Mouse (Mus musculus) embryo, embryonic 11.5 days (tissue): ENCODE data around the gene Tead3.

Experiments used
- DNase-seq: peaks from one replicate; pipeline ENCODE4 v3.0.0-alpha.2; 2012; ENCODE audit warnings: low read depth, low spot score

The Tead3 gene

DNA sequence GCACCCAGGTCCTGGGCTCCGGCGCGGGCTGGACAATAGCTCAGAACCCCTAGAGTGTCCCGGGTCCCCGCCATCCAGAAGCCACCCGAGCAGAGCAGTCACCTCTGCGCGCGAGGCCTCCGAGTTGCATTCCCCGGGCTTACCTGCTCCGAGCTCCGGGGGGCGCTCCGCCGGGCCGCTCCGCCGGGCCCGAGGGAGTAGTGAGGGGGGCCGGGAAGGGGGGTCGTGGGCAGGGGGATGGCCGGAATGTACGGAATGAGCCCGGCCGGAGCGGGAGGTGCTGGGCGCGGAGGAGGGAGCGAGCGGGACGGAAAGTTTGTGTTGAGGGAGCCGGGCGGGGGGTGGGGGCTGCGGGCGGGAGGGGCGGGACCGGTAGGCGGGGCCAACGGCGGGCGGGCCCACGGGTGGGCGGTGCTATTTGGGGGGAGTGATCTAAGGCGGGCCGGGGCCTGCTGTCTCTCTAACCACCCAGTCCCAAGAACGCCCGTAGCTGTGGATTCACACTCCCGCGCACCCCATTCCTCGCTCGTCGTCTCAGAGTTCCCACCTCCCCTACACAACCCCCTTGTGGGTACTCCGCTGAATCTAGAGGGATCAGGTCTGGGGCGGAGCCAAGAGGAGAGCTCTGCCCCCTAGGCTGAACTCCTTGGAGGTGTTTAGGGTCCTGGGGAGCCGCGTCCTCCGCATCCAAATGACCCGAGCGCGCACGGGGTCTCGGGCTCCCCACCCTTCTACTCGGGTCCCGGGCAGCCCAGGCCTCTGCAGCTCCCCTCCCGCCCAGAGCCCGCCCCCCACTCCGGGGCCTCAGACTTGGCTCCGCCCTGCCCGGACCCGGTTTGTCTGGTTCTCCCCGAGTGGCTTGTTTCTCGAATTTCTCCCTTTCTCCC is at the start of gene Tead3:
Tead3 (minus strand) TSS at position 352 of the 887 bp plus-strand sequence.
- DNase-seq = peak; percentile 60

DNA sequence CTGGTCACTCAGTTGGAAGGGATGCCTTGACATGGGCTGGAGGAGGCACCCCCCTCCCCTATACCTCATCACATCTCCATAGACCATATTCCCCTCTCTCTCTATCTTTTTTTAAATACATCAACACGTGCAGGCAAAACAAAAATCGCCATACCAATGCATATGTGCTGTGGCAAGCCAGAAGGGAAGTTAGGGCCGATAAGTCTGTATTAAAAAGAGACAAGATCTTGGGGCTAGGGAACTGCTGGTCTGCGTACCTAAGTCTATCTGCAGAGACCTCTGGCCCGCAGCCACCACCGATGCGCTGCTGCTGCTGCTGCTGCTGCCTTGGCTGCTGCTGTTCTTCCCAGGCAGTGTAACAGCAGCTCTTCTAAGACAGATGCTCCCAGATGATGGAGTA is 44.4 kb upstream of the Tead3 start:
- no peak for DNase-seq

DNA sequence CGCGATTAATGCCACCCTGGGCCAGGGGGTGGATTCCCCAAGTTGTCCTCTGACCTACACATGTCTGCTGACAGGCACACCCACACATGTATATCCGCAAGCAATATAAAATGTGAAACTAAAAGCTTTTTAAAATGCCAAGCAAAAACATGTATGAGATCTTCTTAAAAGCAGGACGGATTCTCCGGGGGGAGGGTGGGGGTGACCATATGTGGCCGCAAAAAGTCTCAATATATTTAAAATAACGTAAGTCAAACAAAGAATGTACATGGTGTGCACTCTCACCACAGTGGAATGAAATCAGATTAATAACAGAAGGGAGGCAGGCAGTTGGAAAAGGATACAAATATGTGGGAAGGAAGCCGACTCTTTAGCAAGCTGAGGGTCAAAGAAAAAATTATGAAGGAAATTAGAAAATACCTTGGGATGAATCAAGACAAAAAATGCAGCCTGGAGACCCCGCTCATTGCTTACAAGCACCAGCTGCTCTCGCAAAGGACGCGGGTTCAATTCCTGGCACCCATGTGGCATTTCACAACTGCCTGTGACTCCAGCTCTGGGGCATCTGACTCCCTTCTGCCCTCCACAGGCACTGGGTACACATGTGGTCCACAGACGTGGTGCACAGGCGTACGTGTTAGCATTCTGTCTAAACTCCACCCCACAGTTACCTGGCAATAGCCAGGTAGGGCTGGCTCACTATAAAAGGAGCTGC is 43.6 kb upstream of the Tead3 start:
- no peak for DNase-seq

DNA sequence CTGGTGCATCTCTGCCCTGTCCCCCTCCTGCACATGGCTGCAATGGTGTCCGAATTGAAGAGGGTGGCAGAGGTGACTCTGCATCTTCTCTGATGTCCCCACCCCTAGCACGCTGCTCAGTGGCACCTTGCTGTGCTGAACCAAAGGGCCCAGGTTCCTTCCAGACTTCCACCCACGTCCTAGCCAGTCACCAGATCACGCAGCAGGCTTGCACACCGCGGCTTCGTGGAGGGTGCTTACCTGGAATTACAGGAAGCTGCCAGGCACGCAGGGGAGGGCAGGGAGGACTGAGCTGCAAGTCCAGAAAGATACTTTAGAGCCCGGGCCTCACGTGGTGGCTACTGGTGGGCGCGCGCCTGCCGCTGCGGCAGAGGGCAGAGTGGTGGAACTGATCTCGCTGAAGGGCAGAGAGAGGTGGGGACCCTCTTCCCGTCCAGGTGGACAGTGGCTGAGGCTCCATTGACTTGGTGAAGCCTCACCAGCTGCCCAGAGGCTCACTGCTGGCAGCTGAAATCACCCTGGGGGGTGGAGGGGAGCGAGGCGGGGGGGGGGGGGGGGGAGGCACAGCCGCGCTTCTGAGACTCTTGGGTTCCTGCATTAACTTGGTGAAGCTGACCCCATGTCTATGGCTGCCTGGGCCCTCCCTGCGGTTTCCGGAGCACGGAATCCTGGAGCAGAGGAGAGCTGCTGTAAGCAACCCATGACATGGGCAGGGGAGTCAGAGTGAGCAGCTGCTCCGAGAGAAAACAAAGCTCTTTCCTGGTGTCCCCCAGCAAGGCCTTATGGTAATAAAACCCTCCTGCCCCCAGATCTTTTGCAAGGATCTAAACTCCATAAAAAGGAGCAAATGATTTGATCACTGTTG is 41.2 kb upstream of the Tead3 start:
- DNase-seq = no peak

GRCm38 (mm10) chr17:28388534-28388933 is 37.9 kb upstream of the Tead3 start:
- no peak for DNase-seq

- DNase-seq = peak; percentile 77
Measured at GRCm38 (mm10) chr17:28386150-28386905, 35.7 kb upstream of the Tead3 start.

DNA sequence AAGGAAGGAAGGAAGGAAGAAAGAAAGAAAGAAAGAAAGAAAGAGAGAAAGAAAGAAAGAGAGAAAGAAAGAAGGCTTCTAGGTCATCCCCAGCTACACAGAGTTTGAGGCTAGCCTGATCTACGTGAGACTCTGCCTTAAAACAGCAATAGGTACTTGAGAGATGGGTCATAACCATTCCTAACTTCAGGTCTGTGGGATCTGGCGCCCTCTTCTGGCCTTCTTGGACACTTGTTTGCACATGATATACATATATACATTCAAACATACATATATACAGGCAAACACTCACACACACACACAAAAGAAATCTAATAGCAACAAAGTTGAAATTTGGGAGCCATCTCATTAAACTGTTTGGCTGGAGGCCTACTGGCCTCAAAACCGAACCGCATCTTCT is 33.7 kb upstream of the Tead3 start:
- no peak for DNase-seq

DNA sequence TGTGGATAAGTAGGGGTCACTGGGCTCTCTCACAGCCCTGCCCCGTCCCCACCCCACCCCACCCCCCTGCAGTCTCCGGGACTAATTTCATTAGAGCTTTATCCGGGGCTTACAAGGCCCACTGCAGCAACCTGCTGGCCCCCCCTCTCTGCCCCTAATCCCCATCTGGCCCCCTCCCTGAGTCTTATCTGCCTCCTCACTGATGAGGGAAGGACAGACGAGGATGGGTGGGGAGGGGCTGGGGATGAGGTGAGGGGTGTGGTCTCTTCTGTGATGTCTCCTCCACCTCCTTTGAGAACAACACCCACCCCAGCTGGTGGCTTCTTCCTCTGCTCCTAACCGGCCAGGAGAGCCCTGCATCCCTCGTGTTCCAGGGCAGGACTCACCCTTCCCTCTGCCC is 29.6 kb upstream of the Tead3 start:
- DNase-seq = no peak

DNA sequence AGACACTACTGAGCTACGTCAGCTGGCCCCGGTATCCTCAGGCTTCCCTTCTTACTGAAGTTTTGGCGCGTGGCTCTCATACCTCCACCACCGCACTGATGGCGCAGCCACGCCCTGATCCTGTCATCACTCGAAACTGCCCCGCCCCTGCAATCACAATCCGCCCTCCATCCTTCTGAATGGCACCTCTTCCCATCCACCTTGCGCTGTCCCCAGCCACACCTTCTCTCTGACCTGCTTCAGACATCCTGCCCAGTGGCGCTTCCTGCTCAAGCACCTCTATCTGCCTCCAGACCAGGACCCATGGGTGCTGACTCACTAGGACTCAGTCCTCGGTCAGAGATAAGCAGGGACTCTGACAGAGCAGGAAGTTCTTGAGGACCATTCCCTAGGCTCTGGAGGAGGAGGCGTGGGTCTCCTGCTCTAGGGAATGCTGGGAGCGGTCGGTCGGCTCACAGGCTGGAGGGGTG is 25.0 kb upstream of the Tead3 start:
- no peak for DNase-seq

- no peak for DNase-seq
Measured at GRCm38 (mm10) chr17:28374494-28374893, 23.9 kb upstream of the Tead3 start.

- DNase-seq = no peak
Measured at GRCm38 (mm10) chr17:28373821-28374220, 23.2 kb upstream of the Tead3 start.

- DNase-seq = no peak
Measured at GRCm38 (mm10) chr17:28371941-28372340, 21.3 kb upstream of the Tead3 start.

GRCm38 (mm10) chr17:28371286-28371685 is 20.7 kb upstream of the Tead3 start:
- no peak for DNase-seq

GRCm38 (mm10) chr17:28369056-28369455 is 18.4 kb upstream of the Tead3 start:
- DNase-seq = no peak

GRCm38 (mm10) chr17:28368449-28368848 is 17.8 kb upstream of the Tead3 start:
- DNase-seq = no peak

GRCm38 (mm10) chr17:28365122-28365521 is 14.5 kb upstream of the Tead3 start, which contains the start of gene Tulp1:
Tulp1 (minus strand) TSS chr17:28365222.
- DNase-seq = no peak

DNA sequence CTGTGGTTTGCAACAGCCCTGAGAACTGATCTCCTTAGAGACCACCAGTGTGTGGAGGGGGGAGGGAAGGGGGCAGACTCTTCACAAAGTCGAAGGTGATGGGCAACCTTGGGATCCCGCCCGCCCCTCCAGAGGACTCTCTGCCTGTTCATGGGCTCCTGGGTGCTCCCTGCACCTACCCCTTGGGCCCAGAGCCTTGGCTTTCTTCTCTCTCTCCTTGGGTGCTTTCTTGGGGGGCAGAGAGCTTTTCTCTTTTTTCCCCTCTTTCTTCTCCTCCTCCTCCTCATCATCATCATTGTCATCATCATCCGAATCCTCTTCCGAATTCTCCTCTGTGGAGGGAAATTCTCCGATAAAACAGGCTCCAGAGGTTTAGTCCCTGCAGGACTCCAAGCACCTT is 12.9 kb upstream of the Tead3 start:
- DNase-seq = no peak

GRCm38 (mm10) chr17:28362653-28363292 is 12.2 kb upstream of the Tead3 start:
- no peak for DNase-seq

DNA sequence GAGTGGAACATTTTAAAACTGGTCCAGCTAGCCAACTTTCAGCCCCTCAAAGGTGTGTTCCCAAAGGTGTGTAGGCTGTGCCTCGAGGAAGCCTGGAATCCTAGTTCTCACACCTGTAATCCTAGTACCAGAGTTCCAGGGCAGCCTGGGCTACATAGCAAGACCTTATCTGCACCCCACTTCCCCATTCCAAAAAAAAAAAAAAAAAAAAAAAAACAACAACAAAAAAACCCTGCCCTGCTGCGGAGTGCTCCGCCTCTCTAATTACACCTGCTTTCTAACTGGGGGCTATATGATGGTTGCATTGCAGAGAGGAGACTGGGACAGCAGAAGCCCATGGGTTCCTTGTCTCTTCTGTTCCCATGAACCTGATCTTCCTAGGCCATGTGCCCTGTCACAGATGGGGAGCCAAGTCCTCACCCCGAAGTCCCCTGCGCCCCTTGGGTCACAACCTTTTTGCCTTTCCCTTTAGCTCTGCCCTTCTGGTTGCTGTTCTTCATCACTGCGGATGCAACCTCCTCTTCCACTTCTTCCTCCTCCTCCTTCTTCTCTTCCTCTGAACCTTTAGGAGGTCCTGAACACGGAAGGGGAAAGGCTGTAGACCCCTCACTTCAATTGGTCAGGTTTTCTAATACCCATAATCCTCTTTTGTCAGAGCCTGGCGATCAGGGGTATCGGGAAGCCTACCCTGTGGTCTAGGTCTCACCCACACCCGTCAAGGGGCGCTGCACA is 11.5 kb upstream of the Tead3 start:
- DNase-seq = no peak
